ENCODE assay signal across 24 mouse cellular contexts in genomic region chr16:74814386-74814785, GRCm38 (mm10).
A peak's percentile ranks its signal among the peaks of the same experiment; 100 is the strongest.
DNase-seq lines count a peak whose midpoint lies in the region; ATAC-seq and TF ChIP-seq lines count a peak whose summit lies in the region.
"Had no signal": no experiment of that assay in that cellular context is flagged by ENCODE, and none has a peak within 500 bp of the region (broad histone marks: within the 10 kb centered on the region; RNA-seq: fewer than 3 reads in every experiment).

No protein-coding gene starts in this region.

- H3K4me1 ChIP-seq in hindbrain, postnatal 0 days (ENCODE audit: insufficient read depth, low read length), result no peaks in the 10 kb centered on the region
- no peaks in the 10 kb centered on the region for H3K4me1 ChIP-seq in hindbrain, embryonic 13.5 days (replicated peaks)
- H3K4me1 ChIP-seq in kidney, embryonic 16.5 days (ENCODE audit: insufficient read depth, low read length), result no peaks in the 10 kb centered on the region
- no peaks in the 10 kb centered on the region for H3K4me1 ChIP-seq in lung, embryonic 14.5 days (ENCODE audit: insufficient read depth)
- no peaks in the 10 kb centered on the region for H3K4me1 ChIP-seq in lung, postnatal 0 days (ENCODE audit: insufficient read depth, low read depth, low read length)
- H3K4me1 ChIP-seq: embryonic facial prominence, embryonic 12.5 days; embryonic facial prominence, embryonic 15.5 days; forebrain, embryonic 13.5 days had no signal

- WGBS in hindbrain, postnatal 0 days, result 48% methylated on average over 3 of the region's 3 CpGs
- 44% methylated on average over 3 of the region's 3 CpGs for WGBS in hindbrain, embryonic 13.5 days
- 27% methylated on average over 3 of the region's 3 CpGs for WGBS in kidney, embryonic 16.5 days
- WGBS in lung, embryonic 14.5 days, result 42% methylated on average over 3 of the region's 3 CpGs
- WGBS in lung, postnatal 0 days, result 53% methylated on average over 3 of the region's 3 CpGs

- no peaks in the 10 kb centered on the region for H3K36me3 ChIP-seq in hindbrain, postnatal 0 days (ENCODE audit: insufficient read depth, low read length)
- H3K36me3 ChIP-seq in hindbrain, embryonic 13.5 days, result no peaks in the 10 kb centered on the region
- H3K36me3 ChIP-seq in kidney, embryonic 16.5 days (ENCODE audit: insufficient read depth, low read length), result no peaks in the 10 kb centered on the region
- no peaks in the 10 kb centered on the region for H3K36me3 ChIP-seq in lung, embryonic 14.5 days (ENCODE audit: insufficient read depth)
- H3K36me3 ChIP-seq in lung, postnatal 0 days (ENCODE audit: insufficient read depth, low read length), result no peaks in the 10 kb centered on the region
- H3K36me3 ChIP-seq: embryonic facial prominence, embryonic 12.5 days; embryonic facial prominence, embryonic 15.5 days had no signal

- DNase-seq in hindbrain, postnatal 0 days (ENCODE audit: low spot score), result peak; percentile 40
- no peak for DNase-seq in kidney, postnatal 10 days
- DNase-seq in lung, embryonic 14.5 days, result peak; percentile 14
- DNase-seq in lung, postnatal 0 days (ENCODE audit: low spot score), result no peak
- peak; percentile 65 for DNase-seq in retina, postnatal 1 day
- DNase-seq in urinary bladder, postnatal 36 days (ENCODE audit: low spot score in 2 of 2), result no peak
- DNase-seq: adrenal gland, adult 2 months; adrenal gland, postnatal 14 days; cerebellum, adult 11 months; cerebellum, adult 2 months; cerebellum, adult 9-11 months; cerebellum, postnatal 25 days; gastrocnemius, postnatal 10 days; gastrocnemius, postnatal 36 days; heart, adult 2 months had no signal

- peak; percentile 75; the same call in 1 of the 2 replicates for ATAC-seq in hindbrain, postnatal 0 days
- ATAC-seq in hindbrain, embryonic 13.5 days (ENCODE audit: low FRiP score), result no peak
- ATAC-seq in kidney, embryonic 16.5 days (ENCODE audit: low FRiP score, low TSS enrichment), result peak; percentile 96
- peak; percentile 47; the same call in 1 of the 2 replicates for ATAC-seq in lung, embryonic 14.5 days (ENCODE audit: insufficient read depth)
- ATAC-seq in lung, postnatal 0 days, result no peak
- ATAC-seq: CD4-positive, CD25-positive, alpha-beta regulatory T cell, adult 4 months; forebrain, embryonic 13.5 days; forebrain, embryonic 16.5 days had no signal

- H3K9ac ChIP-seq in hindbrain, postnatal 0 days (replicated peaks; ENCODE audit: low read length), result no peak overlapping the region
- H3K9ac ChIP-seq in hindbrain, embryonic 13.5 days, result no peak overlapping the region
- no peak overlapping the region for H3K9ac ChIP-seq in kidney, embryonic 16.5 days (replicated peaks; ENCODE audit: low read length)
- no peak overlapping the region for H3K9ac ChIP-seq in lung, embryonic 14.5 days
- H3K9ac ChIP-seq in lung, postnatal 0 days (replicated peaks; ENCODE audit: low read depth), result no peak overlapping the region
- H3K9ac ChIP-seq: embryonic facial prominence, embryonic 12.5 days; embryonic facial prominence, embryonic 15.5 days; forebrain, embryonic 13.5 days; hindbrain, embryonic 14.5 days had no signal

- no peaks in the 10 kb centered on the region for H3K27me3 ChIP-seq in hindbrain, postnatal 0 days (ENCODE audit: insufficient read depth, low read length)
- H3K27me3 ChIP-seq in hindbrain, embryonic 13.5 days, result no peaks in the 10 kb centered on the region
- H3K27me3 ChIP-seq in kidney, embryonic 16.5 days (ENCODE audit: insufficient read depth, low read length), result no peaks in the 10 kb centered on the region
- H3K27me3 ChIP-seq in lung, embryonic 14.5 days (ENCODE audit: insufficient read depth, low read length), result no peaks in the 10 kb centered on the region
- no peaks in the 10 kb centered on the region for H3K27me3 ChIP-seq in lung, postnatal 0 days (replicated peaks; ENCODE audit: insufficient read depth, low read length)
- H3K27me3 ChIP-seq: embryonic facial prominence, embryonic 12.5 days; embryonic facial prominence, embryonic 15.5 days; forebrain, embryonic 13.5 days had no signal

- H3K9me3 ChIP-seq in hindbrain, postnatal 0 days (ENCODE audit: low read length), result no peaks in the 10 kb centered on the region
- H3K9me3 ChIP-seq in hindbrain, embryonic 13.5 days, result no peaks in the 10 kb centered on the region
- H3K9me3 ChIP-seq in kidney, embryonic 16.5 days (ENCODE audit: low read length), result no peaks in the 10 kb centered on the region
- H3K9me3 ChIP-seq in lung, embryonic 14.5 days (ENCODE audit: low read depth, low read length), result no peaks in the 10 kb centered on the region
- H3K9me3 ChIP-seq in lung, postnatal 0 days (ENCODE audit: low read length), result no peaks in the 10 kb centered on the region
- H3K9me3 ChIP-seq: embryonic facial prominence, embryonic 12.5 days; embryonic facial prominence, embryonic 15.5 days; forebrain, embryonic 13.5 days had no signal

- TF ChIP-seq EP300 in lung, postnatal 0 days (IDR thresholded peaks at IDR 0.05), result no peak

- TF ChIP-seq CTCF in hindbrain, postnatal 0 days (IDR thresholded peaks at IDR 0.05; ENCODE audit: low read depth), result no peak
- no peak for TF ChIP-seq CTCF in lung, embryonic 14.5 days (IDR thresholded peaks at IDR 0.05; ENCODE audit: low read depth)
- TF ChIP-seq CTCF in lung, postnatal 0 days (IDR thresholded peaks at IDR 0.05), result no peak

- H3K4me2 ChIP-seq in hindbrain, postnatal 0 days (ENCODE audit: low read depth, low read length), result no peak overlapping the region
- H3K4me2 ChIP-seq in hindbrain, embryonic 13.5 days, result no peak overlapping the region
- no peak overlapping the region for H3K4me2 ChIP-seq in kidney, embryonic 16.5 days (replicated peaks; ENCODE audit: low read depth, low read length)
- no peak overlapping the region for H3K4me2 ChIP-seq in lung, embryonic 14.5 days
- H3K4me2 ChIP-seq in lung, postnatal 0 days (replicated peaks; ENCODE audit: low read depth, low read length), result no peak overlapping the region
- H3K4me2 ChIP-seq: embryonic facial prominence, embryonic 12.5 days; embryonic facial prominence, embryonic 15.5 days; forebrain, embryonic 13.5 days; heart, embryonic 11.5 days; hindbrain, embryonic 14.5 days had no signal

- no peak overlapping the region for H3K4me3 ChIP-seq in hindbrain, postnatal 0 days (ENCODE audit: low read length)
- no peak overlapping the region for H3K4me3 ChIP-seq in hindbrain, embryonic 13.5 days
- H3K4me3 ChIP-seq in kidney, embryonic 16.5 days (ENCODE audit: low read length), result no peak overlapping the region
- no peak overlapping the region for H3K4me3 ChIP-seq in lung, embryonic 14.5 days (ENCODE audit: low read depth, low read length)
- H3K4me3 ChIP-seq in lung, postnatal 0 days (ENCODE audit: low read depth, low read length), result no peak overlapping the region
- H3K4me3 ChIP-seq: embryonic facial prominence, embryonic 12.5 days; embryonic facial prominence, embryonic 15.5 days; forebrain, embryonic 13.5 days; heart, adult 2 months had no signal

- no peak overlapping the region for H3K27ac ChIP-seq in hindbrain, postnatal 0 days
- no peak overlapping the region for H3K27ac ChIP-seq in hindbrain, embryonic 13.5 days
- H3K27ac ChIP-seq in kidney, embryonic 16.5 days (ENCODE audit: low read length), result no peak overlapping the region
- no peak overlapping the region for H3K27ac ChIP-seq in lung, embryonic 14.5 days (ENCODE audit: low read depth)
- H3K27ac ChIP-seq in lung, postnatal 0 days (ENCODE audit: low read length), result no peak overlapping the region
- H3K27ac ChIP-seq: embryonic facial prominence, embryonic 12.5 days; embryonic facial prominence, embryonic 15.5 days; forebrain, embryonic 13.5 days; heart, adult 2 months; hindbrain, embryonic 14.5 days had no signal

Comparison
In these comparisons a context has a peak if more than half of its experiments do, and no peak if none do; other contexts are left out.
1. ATAC-seq: peak in hindbrain, postnatal 0 days (single experiment), kidney, embryonic 16.5 days (single experiment) and lung, embryonic 14.5 days (single experiment); none in hindbrain, embryonic 13.5 days (single experiment) and lung, postnatal 0 days (single experiment).
2. DNase-seq: peak in hindbrain, postnatal 0 days (single experiment), lung, embryonic 14.5 days (single experiment) and retina, postnatal 1 day (single experiment); none in kidney, postnatal 10 days (single experiment), lung, postnatal 0 days (single experiment) and urinary bladder, postnatal 36 days (0 of 2).